Mouse (Mus musculus) ES-CJ7 (cell line): ENCODE data around the gene Igf1r.

Experiments used
- DNase-seq: peaks from one replicate; pipeline ENCODE4 v3.0.0; 2011; ENCODE audit warnings: low read depth, low spot score

Gene Igf1r

DNA sequence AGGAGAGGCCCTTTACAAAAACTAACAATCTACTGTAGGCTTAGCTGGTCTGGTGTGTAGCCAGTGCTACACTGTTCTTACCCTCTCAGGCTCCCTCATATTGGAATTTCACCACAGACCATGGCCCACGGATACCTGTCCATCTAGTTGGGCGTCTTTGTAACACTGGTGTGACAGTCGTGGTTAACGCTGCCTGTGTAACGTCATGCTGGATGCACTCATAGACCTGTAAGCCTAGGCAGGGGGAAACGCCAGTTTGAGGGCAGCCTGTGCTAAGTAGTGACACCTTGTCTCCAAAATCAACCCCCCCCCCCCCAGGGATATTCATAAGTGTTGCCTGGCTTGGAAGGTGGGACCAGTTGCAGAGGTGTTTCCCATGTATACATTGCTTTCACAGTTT is 4.7 kb downstream of the Igf1r start:
- DNase-seq, result no peak

DNA sequence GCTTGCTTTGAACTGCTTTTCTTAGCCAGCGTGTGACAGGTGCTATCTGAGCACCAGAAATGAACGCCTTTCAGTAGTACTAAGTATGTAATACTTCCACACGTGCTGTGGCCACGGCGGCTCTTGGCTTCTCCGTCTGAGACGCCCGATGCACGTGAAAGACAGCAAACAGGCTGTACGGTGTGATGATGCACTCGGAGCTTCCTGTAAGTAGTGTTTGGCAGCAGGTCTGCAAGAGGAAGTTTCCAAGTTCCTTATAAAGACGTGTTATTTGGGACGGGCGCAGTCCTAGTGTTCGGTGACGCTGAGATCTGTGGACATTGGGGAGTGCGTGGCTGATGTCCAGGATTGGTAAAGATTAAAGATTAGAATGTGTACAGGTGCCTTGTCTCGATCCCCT is 5.4 kb downstream of the Igf1r start:
- DNase-seq, result no peak

DNA sequence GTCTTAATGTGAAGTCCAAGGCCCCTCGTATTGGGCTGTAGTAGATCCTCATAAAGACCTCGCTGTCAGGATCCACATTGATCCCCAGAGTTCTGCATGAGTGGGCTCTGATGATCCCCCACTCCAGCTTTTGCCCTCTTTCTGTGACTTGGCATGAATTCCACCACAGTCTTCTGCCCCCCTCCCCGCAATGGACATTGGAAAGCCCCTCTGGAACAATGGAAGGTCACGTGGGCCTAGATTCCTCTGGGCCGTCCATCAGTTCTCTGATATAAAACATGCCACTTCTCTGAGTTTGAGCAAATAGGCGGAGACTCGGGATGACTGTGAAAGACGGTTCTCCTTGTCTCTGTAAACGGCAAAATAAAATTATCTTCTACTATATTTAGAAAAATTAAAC is 8.1 kb downstream of the Igf1r start:
- no peak for DNase-seq

DNA sequence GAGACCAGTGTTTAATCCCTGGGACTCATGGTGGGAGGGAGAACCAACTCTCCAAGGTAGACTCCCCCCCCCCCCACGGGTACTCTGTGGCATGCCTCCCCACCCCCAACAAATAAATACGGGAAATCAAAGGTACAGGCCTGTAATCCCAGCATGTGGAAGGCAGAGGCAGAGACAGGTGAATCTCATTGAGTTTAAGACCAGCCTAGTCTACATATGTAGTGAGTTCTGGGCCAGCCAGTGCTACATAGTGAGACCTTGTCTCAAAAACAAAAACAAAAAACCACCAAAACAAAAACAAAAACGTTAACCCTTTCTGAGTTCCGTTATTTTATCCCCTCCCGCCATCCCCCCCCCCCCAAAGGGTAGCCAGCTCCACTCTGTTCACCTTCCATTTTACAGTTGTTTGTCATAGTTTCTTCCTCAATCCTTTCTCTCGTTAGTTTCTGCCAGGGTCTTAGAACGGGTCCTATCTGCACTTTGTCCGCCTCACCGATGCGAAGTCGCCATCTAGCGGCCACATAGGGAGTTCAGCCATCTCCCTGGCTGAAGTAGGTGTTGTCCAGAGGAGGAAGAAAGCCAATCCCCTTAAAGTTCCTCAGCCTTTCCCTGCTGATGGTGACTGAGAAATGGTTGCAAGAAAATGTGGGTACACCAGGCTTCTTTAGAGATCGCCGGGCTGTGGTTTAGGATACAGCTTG is 9.1 kb downstream of the Igf1r start:
- peak; percentile 85 for DNase-seq

DNA sequence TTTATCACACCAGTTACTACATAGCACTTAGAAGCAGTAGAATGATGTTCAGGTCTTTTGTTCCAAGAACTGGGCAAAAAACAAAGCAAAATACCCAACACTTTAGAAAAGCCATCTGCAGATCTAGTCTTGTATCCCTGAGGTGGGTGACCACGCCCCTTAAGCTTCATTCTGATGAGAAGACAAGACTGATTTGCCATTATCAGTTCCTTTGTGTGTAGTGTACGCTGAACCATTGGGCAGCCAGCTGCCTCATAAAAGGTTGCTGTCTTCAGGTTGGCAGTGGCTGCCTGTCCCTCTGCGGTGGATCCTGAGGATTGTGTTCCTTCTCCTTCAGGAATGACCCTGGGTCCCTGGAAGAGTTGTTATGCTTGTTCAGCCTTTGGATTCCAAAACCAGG is 11.1 kb downstream of the Igf1r start:
- no peak for DNase-seq

DNA sequence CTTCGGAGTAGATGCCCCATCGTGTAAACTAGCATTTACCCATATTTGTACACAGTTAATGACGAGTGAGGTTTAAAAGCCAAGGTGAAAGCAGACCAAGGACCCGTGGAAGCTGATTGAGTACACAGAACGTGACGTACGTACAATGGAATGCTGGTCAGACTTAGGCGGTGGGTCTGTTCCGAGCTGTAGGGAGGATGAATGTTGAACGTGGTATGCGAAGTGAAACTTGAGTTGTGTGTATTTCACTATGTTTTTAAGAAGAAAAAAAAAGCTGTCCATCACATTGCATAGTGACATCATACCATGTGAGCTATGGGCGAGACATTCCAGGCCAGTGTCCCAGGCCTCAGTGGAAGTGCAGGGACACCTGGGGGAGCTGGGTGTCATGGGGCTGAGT is 15.8 kb downstream of the Igf1r start:
- no peak for DNase-seq

DNA sequence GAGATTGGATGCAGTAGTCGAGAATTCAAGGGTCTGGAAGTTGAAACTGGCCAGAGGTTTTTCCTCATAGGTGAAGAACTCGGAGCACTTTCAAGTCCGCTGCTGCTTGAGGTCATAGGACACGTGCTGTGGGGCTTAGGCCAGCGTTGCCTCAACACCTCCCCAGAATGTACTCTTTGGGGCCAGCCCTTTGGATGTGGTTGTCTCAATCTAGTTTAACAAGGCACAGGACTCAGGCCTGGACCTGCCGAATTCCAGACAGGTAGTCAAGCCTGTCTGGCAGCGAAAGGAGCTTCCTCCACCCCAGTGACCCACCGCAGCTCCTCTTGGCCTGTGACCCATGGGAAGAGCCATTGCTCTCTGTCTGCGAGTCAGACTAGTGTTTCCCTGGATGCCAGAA is 16.4 kb downstream of the Igf1r start:
- no peak for DNase-seq

DNA sequence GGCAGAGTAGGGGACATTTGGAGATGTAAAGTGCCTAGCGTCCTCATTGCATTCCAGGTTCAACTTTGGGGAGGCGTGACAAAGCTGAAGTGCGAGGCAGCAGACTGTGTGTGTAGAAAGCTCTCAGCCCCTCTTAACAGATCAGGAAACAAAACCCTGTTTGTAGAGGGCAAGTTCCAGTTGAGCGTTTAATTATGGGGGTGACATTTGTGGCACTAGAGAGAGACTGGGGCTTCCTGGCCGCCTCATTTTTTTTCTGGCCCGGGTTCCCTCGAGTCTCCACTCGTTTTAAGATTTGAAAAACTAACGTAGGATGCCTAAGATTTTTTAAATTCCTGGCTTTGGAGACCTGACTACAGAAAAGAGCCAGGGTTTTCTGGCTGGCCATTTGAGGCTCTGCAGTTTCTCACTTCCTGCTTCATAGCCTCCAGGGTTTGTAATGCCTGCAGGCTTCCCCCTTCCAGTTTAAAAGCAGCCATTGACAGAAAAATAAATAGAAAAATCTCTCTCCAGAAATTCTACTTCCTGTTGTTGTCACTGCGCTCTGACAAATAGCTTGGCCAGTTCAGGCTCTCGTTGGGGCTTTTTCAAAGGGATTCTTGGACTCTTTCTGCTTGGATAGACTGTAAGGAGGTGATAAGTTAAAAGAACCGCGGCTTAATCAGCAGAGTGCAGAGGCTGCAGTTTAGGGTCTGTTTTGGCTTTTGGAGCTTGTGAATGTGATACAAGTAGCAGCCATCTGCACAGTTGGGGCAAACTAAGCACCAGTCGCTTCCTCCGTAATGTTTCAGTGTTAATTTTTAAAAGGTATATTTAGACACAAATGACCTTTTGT is 20.8 kb downstream of the Igf1r start:
- DNase-seq, result no peak

DNA sequence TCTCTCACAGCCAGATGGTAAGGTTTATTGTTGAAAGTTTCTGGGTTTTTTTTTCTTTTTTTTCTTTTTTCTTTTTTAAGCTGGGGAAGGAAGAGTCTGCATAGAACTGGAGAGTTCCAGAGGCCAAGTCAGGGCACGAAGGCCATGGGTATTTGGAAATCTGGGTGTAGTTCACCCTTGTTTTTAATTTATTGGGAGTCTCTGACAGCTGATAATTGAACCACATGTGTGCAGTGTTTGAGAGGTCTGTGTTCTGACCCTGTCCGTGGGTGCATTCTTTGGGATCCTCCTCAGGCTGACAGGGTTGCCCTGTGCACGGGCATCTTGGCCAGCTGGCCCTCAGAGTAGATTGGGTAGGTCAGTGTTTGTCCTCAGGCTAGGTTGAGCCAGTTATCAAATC is 29.3 kb downstream of the Igf1r start:
- DNase-seq, result no peak

DNA sequence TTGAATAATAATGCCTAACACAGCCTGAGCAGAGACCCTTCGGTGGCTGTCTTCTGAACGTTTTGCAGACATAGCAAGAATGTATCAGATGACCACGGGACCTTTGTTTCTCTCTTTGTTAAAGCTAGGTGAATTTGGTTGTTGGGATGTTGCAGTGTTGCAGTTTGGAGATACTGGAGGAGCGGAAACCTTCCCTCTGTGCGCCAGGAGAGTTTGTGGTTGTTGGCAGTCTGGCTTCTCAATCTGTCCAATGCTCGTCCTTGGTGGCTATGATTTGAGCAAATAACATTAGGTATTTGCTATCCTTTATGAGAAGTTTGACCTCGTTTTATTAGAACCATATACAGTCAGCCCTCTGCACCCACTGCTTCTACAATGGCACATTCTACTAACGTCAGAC is 30.2 kb downstream of the Igf1r start:
- DNase-seq, result no peak

DNA sequence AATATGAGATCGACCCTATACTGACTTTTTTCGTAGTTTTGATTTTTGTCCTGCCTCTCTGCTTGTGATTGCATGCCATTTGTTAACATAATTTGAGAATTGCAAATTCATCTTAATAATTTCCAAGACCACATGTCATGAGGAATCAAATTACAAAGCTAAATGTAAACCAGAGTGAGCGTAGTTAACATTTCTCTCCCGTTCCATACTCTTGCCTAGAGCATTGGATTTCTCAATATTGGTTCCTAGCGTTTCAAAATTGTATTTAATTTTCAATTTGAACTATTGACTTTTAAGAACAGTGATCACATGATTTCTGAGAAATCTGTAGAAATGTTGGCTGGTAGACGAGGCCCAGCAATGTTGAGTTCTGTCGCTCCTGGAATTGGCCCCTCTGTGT is 30.8 kb downstream of the Igf1r start:
- no peak for DNase-seq

DNA sequence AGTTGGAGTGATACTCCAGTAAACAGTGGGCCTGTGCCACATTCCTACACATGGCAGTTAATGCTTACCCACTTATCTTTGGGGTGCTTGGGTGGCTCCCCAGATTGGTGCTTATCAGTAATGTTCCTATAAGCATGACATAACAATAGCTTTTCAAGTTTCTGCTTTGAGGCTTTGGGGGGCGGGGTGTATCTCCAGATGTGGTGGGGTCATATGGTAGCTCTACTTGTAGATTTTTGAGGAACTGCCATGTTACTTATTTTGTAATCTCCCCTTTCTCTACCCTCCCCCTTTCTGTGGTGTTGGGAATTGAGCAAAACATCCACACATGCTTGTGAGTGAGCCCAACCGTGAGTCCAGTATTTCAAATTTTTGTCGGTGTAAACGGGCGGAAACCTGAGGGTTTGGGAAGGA is 32.4 kb downstream of the Igf1r start:
- DNase-seq, result no peak

DNA sequence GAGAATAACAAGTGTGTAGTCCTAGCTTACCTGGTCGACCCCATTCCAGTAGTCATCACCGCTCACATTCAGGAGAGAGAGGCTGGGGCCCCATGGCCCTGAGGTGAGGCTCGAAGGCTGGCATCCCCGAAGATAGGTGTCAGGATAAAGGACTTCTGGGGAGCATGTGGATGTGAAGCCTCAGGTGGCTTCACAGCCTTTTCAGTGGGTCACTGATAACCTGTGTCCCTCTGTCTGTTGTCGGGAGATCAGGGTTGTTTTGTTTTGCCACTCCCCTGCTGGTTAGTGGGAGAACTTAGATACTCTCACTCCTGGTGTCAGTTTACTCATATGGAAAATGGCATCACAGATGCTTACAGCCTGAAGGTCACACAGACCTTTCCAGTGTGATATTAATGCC is 32.9 kb downstream of the Igf1r start:
- DNase-seq, result no peak

DNA sequence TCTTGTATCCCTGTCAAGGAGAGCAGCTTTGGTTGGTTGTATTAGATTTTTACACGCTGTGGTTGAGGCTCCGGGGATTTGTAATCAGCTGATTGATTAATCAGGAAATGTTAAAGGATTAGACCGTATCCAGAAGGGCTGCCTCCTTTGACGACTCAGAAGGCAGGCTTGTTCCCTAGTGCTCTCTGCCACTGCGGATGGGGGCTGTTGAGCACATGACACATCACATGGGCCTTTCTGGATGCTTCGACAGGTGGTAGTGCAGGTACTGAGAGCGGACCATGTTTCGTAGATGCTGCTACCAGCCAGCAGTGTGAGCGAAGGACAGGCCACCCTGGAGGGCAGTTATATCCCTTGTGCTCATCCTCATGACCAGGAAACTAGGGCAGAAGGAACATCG is 33.6 kb downstream of the Igf1r start:
- no peak for DNase-seq

DNA sequence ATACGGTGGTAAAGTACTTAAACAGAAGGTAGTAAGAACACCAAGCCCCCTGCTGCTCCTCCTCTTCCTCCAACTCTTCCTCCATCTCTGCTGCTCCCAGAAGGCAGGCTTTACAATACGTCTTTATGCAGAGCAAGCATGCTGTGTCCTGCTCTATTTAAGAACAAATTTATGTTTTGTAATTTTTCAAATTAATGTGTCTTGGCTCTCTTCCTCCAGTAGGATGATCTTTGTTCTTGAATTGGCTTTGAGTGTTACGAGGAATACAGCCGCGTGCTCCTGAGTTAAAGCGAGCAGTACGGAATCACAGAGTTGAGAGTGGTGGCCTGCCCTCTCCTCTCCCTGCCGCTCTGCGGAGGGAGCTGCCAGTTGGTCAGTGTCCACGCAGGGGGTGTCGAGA is 34.2 kb downstream of the Igf1r start:
- DNase-seq, result no peak

DNA sequence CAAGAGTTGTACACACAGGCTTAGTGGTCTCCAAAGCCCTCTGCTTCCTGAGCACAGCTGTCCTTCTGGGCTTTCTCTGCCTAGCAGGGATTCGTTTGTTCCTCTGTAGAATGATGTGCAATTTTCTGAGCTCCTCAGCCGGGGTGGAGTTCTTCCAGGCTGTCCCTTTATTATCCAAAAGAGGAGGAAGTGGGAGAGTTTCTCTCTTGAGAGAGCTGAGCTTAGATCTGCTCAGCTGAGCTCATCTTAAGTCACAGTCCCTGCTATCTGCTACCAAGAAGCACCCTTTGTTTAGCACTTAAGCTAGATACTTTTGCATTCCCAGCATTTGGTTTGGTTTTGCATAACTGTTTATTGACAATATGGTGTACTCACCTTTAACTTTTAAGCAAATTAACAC is 36.7 kb downstream of the Igf1r start:
- DNase-seq, result peak; percentile 67

DNA sequence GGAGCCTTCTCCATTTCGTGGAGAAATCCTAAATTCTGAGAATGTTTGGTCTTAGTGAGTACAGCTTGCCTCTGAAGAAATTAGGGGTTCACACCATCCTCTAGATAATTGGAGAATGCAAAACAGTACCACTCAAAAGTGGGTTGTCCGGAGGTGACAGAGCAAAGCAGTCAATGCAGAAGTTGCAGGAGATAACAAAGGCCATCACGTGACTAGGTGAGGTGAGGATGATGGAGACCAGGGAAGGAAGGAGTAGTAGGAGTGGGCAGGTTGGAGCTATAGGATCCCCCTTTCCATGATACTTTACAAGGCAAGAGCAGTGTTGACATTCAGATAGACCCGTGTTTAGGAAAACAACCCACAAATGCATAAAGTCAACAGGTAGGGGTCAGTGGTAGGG is 41.0 kb downstream of the Igf1r start:
- no peak for DNase-seq

DNA sequence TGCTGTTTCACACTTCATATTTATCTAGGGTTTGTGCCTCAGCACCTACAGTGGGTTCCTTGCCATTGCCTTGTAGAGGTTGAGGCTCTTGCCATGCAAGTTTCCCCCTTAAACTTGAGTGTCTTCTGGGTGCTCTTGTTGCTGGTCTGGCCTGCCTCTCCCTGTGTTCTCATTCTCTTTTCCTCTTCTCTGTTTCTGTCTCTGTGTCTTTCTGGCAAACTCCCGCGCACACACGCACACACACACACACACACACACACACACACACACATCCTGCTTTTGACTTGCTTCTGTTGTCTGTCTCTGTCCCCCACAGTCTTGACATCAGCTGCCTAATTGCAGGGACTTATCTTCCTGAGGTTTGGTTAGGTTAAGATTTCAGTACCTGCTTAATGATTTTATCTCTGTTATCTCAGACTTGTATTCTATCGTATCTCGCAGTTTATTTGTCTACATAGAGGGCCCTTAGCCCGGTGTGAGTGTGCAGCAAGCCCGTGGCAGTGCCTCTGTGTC is 41.8 kb downstream of the Igf1r start:
- no peak for DNase-seq

DNA sequence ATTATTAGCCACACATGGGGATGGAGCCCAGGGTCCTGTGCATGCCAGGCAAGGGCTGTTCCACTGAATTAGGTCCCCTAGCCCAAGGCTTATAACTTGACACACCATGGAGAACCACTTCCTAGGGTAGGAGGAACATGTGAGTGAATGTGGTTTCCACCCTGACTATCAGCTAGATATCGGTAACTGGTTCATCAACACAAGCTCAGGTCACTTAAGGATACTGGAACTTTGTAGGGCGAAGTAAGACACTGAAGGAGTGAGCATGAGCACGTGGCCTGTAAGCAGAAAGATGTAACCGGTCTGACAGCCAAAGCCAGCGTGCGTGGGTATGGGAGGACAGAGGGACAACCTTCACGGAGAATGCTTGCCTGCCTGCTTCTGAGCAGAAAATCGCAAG is 42.6 kb downstream of the Igf1r start:
- no peak for DNase-seq

DNA sequence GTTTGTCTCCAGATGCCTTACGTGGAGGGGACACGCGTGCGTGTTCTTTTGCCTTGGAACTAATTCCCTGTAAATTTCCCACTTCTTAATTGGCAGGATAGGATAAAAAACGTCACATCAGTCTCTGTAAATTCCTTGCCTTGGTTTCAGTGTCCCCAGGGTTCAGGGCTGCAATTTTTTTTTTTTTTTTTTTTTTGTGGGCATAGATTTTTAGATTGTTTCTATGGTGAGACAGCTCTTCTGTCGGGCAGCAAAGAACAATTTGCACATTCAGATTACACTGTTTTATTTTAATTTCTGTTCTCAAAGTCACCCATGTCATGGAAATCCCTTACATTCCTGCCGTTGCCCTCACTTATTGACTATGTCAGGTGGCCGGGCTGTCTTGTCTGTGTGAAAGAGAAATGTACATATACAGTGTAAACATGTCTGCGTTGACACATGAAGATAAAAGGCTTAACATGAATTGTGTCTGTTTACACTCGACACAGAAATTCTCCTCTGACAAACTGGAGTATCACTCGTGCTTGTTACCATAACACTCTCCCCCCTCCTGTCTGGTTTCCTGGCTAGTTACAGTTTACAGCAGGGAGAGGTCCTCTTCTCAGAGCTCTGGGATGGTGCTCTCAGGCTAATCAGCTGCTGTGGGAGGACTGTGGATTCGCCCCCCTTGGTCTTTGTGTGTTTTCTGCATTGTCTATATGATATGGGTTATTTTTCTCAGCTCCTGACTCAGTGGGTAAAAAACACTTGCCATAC is 43.8 kb downstream of the Igf1r start:
- DNase-seq, result no peak

DNA sequence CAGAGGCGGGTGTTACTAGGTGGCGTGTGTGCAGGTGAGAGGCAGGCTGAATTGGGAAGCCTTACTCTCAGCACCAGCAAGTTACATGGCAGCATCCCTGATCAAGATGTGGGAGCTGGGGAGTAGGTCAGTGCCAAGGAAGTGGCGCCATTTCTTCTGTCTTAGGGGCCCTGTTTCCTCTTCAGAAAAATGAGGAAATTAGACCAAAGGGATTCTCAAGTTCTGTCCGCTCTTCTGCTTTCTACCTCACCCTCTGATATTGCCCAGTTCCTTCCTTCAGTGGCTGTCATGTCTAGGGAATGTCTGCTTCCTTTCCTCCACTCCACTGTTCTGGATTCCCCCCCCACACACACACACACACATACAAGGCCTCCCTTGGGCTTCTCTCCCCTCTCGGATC is 48.6 kb downstream of the Igf1r start:
- no peak for DNase-seq

DNA sequence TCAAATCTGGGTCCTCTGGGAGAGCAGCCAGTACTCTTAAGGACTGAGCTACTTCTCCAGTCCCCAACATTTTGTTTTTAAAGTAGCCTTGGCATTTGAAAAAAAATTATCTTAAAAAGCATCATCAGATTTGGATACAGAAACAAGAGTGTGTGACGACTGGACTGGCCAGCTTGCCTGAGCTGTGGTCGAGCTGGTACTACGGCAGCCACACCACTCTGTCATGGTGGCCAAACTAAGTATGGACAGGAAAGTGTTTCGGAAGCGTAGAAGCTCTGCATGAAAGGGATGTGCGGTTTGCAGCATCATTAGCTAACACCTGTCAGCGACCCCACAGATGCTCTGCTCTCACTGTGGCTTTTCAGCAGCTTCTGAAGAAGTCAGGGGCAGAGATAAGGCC is 53.4 kb downstream of the Igf1r start:
- DNase-seq, result no peak
